Mouse (Mus musculus): ENCODE data around the gene Zfp146. TPM values are rescaled to one million over a fixed set of nuclear protein-coding genes. Genes with fewer than 3 reads are reported as not detected.

Zfp146 gene
- polyA plus RNA-seq, 1 experiment from 2014 or later, result 16.8 TPM

GRCm38 (mm10) chr7:30155507-30155906 is 14.0 kb downstream of the Zfp146 start:
- no peak overlapping the region for H3K4me2 ChIP-seq
- no peak overlapping the region for H3K9ac ChIP-seq
- H3K36me3 ChIP-seq (ENCODE audit: insufficient read depth), result peaks cover 55% of the 10 kb centered on the region
- 95% methylated on average over 3 of the region's 3 CpGs for WGBS
- no peak for TF ChIP-seq CTCF (IDR thresholded peaks at IDR 0.05; ENCODE audit: low read depth)
- ATAC-seq (ENCODE audit: insufficient read depth) (no peak), DNase-seq (no peak)
- H3K27me3 ChIP-seq (ENCODE audit: insufficient read depth, low read length), result no peaks in the 10 kb centered on the region
- no peak overlapping the region for H3K27ac ChIP-seq (ENCODE audit: low read depth)
- H3K4me3 ChIP-seq (ENCODE audit: low read depth, low read length), result no peak overlapping the region
- no peaks in the 10 kb centered on the region for H3K4me1 ChIP-seq (ENCODE audit: insufficient read depth)
- peaks cover 79% of the 10 kb centered on the region for H3K9me3 ChIP-seq (ENCODE audit: low read depth, low read length)

GRCm38 (mm10) chr7:30154040-30154439 is 15.5 kb downstream of the Zfp146 start:
- Histone ChIP-seq H3K27me3 (ENCODE audit: insufficient read depth, low read length) (no peaks in the 10 kb centered on the region), H3K9me3 (ENCODE audit: low read depth, low read length) (peaks cover 75% of the 10 kb centered on the region), H3K4me2 (no peak overlapping the region), H3K9ac (no peak overlapping the region), H3K4me3 (ENCODE audit: low read depth, low read length) (no peak overlapping the region), H3K27ac (ENCODE audit: low read depth) (no peak overlapping the region), H3K36me3 (ENCODE audit: insufficient read depth) (peaks cover 48% of the 10 kb centered on the region), H3K4me1 (ENCODE audit: insufficient read depth) (no peaks in the 10 kb centered on the region)
- no peak for ATAC-seq (ENCODE audit: insufficient read depth)
- DNase-seq, result no peak
- no peak for TF ChIP-seq CTCF (IDR thresholded peaks at IDR 0.05; ENCODE audit: low read depth)
- 90% methylated on average over 1 of the region's 1 CpGs for WGBS

- peaks cover 22% of the 10 kb centered on the region; the same call in 1 of the 2 replicates for H3K36me3 ChIP-seq (ENCODE audit: insufficient read depth)
- ATAC-seq (ENCODE audit: insufficient read depth) (no peak), DNase-seq (no peak)
- no peaks in the 10 kb centered on the region for H3K4me1 ChIP-seq (ENCODE audit: insufficient read depth)
- TF ChIP-seq CTCF (IDR thresholded peaks at IDR 0.05; ENCODE audit: low read depth), result no peak
- peaks cover 31% of the 10 kb centered on the region for H3K9me3 ChIP-seq (ENCODE audit: low read depth, low read length)
- no peak overlapping the region for H3K4me2 ChIP-seq
- no peaks in the 10 kb centered on the region for H3K27me3 ChIP-seq (ENCODE audit: insufficient read depth, low read length)
- H3K9ac ChIP-seq, result no peak overlapping the region
- no peak overlapping the region for H3K4me3 ChIP-seq (ENCODE audit: low read depth, low read length)
- WGBS, result 95% methylated on average over 5 of the region's 5 CpGs
- H3K27ac ChIP-seq (ENCODE audit: low read depth), result no peak overlapping the region
Observed at GRCm38 (mm10) chr7:30147011-30147410, 22.5 kb downstream of the Zfp146 start.

- Histone ChIP-seq H3K9ac (peak overlapping the region; percentile 66), H3K4me3 (ENCODE audit: low read depth, low read length) (peak overlapping the region; percentile 55), H3K27me3 (ENCODE audit: insufficient read depth, low read length) (no peaks in the 10 kb centered on the region), H3K9me3 (ENCODE audit: low read depth, low read length) (peaks cover 8% of the 10 kb centered on the region; the same call in 1 of the 2 replicates), H3K4me2 (peak overlapping the region; percentile 62), H3K36me3 (ENCODE audit: insufficient read depth) (peaks cover 8% of the 10 kb centered on the region; the same call in 1 of the 2 replicates), H3K4me1 (ENCODE audit: insufficient read depth) (no peaks in the 10 kb centered on the region), H3K27ac (ENCODE audit: low read depth) (peak overlapping the region; percentile 86)
- ATAC-seq (ENCODE audit: insufficient read depth) (peak; percentile 95), DNase-seq (peak; percentile 92)
- peak; percentile 34 for TF ChIP-seq CTCF (IDR thresholded peaks at IDR 0.05; ENCODE audit: low read depth)
- WGBS, result 1% methylated on average over 35 of the region's 35 CpGs
Observed at GRCm38 (mm10) chr7:30143555-30144209, 25.9 kb downstream of the Zfp146 start.

- Histone ChIP-seq H3K36me3 (ENCODE audit: insufficient read depth) (peaks cover 7% of the 10 kb centered on the region; the same call in 1 of the 2 replicates), H3K4me2 (peak overlapping the region; percentile 62), H3K9ac (peak overlapping the region; percentile 66), H3K27me3 (ENCODE audit: insufficient read depth, low read length) (no peaks in the 10 kb centered on the region), H3K27ac (ENCODE audit: low read depth) (peak overlapping the region; percentile 86; the same call in 1 of the 2 replicates), H3K4me3 (ENCODE audit: low read depth, low read length) (peak overlapping the region; percentile 55), H3K4me1 (ENCODE audit: insufficient read depth) (no peaks in the 10 kb centered on the region), H3K9me3 (ENCODE audit: low read depth, low read length) (peaks cover 8% of the 10 kb centered on the region; the same call in 1 of the 2 replicates)
- no peak for TF ChIP-seq CTCF (IDR thresholded peaks at IDR 0.05; ENCODE audit: low read depth)
- DNase-seq, result no peak
- WGBS, result 8% methylated on average over 8 of the region's 8 CpGs
- ATAC-seq (ENCODE audit: insufficient read depth), result peak; percentile 16; the same call in 1 of the 2 replicates
Observed at GRCm38 (mm10) chr7:30143170-30143554, 26.4 kb downstream of the Zfp146 start.

GRCm38 (mm10) chr7:30136826-30137225 is 32.7 kb downstream of the Zfp146 start:
- Histone ChIP-seq H3K27ac (ENCODE audit: low read depth) (no peak overlapping the region), H3K4me3 (ENCODE audit: low read depth, low read length) (no peak overlapping the region), H3K36me3 (ENCODE audit: insufficient read depth) (peaks cover 48% of the 10 kb centered on the region), H3K9ac (no peak overlapping the region), H3K9me3 (ENCODE audit: low read depth, low read length) (peaks cover 4% of the 10 kb centered on the region; the same call in 1 of the 2 replicates), H3K27me3 (ENCODE audit: insufficient read depth, low read length) (no peaks in the 10 kb centered on the region), H3K4me2 (no peak overlapping the region), H3K4me1 (ENCODE audit: insufficient read depth) (no peaks in the 10 kb centered on the region)
- no peak for DNase-seq
- no peak for TF ChIP-seq CTCF (IDR thresholded peaks at IDR 0.05; ENCODE audit: low read depth)
- WGBS, result 86% methylated on average over 10 of the region's 10 CpGs
- ATAC-seq (ENCODE audit: insufficient read depth), result no peak

GRCm38 (mm10) chr7:30132396-30132795 is 37.2 kb downstream of the Zfp146 start:
- peaks cover 83% of the 10 kb centered on the region for H3K36me3 ChIP-seq (ENCODE audit: insufficient read depth)

More at GRCm38 (mm10) chr7:30132396-30132795, 37.2 kb downstream of the Zfp146 start:
- Histone ChIP-seq H3K9ac (no peak overlapping the region), H3K4me2 (no peak overlapping the region), H3K4me1 (ENCODE audit: insufficient read depth) (no peaks in the 10 kb centered on the region), H3K27me3 (ENCODE audit: insufficient read depth, low read length) (no peaks in the 10 kb centered on the region), H3K4me3 (ENCODE audit: low read depth, low read length) (no peak overlapping the region), H3K27ac (ENCODE audit: low read depth) (no peak overlapping the region), H3K9me3 (ENCODE audit: low read depth, low read length) (peaks cover 4% of the 10 kb centered on the region; the same call in 1 of the 2 replicates)
- TF ChIP-seq CTCF (IDR thresholded peaks at IDR 0.05; ENCODE audit: low read depth), result no peak
- 88% methylated on average over 4 of the region's 4 CpGs for WGBS
- ATAC-seq (ENCODE audit: insufficient read depth) (no peak), DNase-seq (no peak)
